Mouse (Mus musculus): ENCODE measurements at regions not wholly inside any gene's neighbourhood (a gene's known extent, or its start where the extent isn't known, plus 50 kb on each side); places are given as distances from the start of the nearest gene placed in this dataset.

DNA sequence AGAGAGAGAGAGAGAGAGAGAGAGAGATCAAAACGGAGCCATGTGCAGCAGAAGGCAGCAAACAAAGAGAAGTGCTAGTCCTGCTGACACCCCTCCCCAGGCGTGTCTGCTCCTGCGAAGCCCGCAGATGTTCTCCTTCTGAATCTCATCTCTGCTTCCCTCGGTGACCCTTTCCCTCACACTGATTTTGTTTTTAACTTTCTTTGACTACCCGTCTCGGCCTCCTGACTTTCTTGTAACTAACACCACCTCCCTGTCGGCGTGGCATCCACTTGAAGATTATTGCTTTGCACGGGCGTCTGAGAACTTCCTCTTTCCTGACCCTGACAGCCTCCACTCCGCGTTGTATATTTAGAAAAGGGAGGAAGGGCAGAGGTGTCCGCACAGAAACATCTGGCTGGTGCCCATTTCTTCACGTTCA, 654.3 kb downstream of the Adgrl2 start:
- DNase-seq (ENCODE audit: low read depth, low spot score): no peak

DNA sequence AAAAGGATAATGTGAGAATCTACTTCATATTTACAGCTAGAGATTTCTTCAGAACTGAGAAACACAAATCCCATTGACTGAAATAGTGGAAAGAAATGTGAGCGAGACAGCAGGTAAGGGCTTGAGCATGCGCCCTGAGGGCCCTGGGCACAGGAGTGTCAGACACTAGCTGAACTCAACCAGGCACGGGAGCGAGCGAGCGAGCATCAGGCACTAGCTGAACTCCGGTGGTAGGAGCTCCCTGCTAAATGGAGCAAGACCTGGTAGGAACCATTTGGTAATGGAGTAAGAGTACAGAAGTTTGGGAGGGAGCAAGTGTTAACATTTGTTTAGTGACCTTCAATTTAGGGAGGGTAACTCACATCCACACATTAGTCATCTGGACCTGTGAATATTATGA, 654.7 kb downstream of the Adgrl2 start:
- no peak for DNase-seq (ENCODE audit: low read depth, low spot score)

- no peak for DNase-seq (ENCODE audit: low read depth, low spot score)
Measured at GRCm38 (mm10) chr3:148324911-148325621, 665.3 kb downstream of the Adgrl2 start.

- no peak for DNase-seq (ENCODE audit: low read depth, low spot score)
Measured at GRCm38 (mm10) chr3:148321894-148322293, 668.5 kb downstream of the Adgrl2 start.

- DNase-seq (ENCODE audit: low read depth, low spot score): no peak
Measured at GRCm38 (mm10) chr3:148316198-148316597, 674.2 kb downstream of the Adgrl2 start.

- peak; percentile 27 for DNase-seq (ENCODE audit: low read depth, low spot score)
Measured at GRCm38 (mm10) chr3:148315286-148315685, 675.1 kb downstream of the Adgrl2 start.

DNA sequence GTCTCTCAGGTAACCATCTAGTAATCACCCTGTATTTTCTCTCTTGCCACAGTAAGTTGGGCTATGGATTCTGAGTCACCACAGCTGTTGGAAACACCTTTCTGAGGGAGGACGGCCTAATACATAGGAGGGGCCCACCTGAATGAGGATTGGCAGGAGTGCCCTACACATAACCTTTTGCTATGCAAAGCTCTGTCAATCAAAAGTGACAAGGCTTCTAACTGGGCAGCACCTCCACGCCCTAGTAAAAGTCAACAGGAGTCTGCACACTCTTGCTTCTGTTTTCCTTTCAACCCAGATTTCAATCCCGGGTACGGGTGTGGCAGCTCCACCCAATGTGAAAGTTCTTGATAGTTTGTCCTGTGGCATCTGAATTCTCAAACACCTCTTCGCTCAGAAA, 694.8 kb downstream of the Adgrl2 start:
- no peak for DNase-seq (ENCODE audit: low read depth, low spot score)

DNA sequence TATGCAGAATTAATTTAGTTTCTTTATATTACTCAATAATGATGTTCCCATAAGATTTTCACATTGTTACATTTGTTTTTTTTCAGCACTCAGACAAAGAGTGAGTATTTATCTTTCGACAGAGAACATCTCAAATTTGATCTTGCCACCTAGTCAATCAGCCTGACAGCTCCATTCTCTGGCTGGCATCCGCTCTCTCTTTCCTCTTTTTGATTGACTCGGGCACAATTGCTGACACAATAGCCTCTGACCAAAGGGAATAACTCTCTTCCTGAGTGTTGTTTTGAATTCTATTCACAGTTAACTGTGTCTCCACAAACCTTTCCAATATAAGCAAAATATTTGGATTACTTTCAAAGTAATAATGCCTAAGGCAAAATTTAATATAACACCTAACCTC, 711.4 kb downstream of the Adgrl2 start:
- DNase-seq (ENCODE audit: low read depth, low spot score): no peak

GRCm38 (mm10) chr3:148272159-148272848, 718.1 kb downstream of the Adgrl2 start:
- no peak for DNase-seq (ENCODE audit: low read depth, low spot score)

DNA sequence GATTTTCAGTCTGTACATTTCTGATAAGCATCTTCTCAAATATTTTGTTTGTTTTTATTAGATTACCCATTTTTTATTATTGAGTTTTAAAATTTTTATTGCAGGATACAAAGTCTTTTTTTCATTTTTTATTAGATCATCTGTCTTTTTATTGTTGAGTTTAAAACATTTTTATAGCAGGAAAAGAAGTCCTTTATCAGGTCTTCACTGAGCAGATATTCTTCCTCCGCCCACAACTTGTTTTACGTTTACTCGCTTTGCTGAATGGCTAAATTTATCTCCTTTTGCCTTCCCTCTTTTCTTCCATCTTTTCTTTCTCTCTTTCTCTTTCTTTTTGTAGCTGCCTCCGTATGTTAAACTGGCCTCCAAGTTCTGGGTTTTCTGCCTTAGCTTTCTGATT, 721.5 kb downstream of the Adgrl2 start:
- no peak for DNase-seq (ENCODE audit: low read depth, low spot score)

DNA sequence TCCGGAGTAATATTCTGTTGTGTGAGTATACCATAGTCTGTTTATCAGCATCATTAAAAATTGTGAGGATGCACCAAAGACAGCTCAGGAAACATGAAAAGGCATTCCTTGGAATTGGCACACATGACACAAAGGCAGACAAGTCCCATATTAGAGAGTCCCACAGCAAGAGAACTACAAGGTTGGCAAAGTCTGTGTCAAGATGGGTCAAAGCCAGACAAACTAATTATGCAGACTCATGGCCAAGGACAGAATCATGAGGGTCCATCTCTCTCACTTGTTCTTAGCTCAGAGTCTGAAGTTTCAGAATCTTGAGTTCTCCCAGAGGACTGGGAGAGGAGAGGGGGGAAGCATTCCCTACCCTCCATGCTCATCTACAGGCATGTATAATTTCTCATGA, 731.1 kb downstream of the Adgrl2 start:
- no peak for DNase-seq (ENCODE audit: low read depth, low spot score)

GRCm38 (mm10) chr3:148248617-148249016, 741.7 kb downstream of the Adgrl2 start:
- DNase-seq (ENCODE audit: low read depth, low spot score): peak; percentile 54

- DNase-seq (ENCODE audit: low read depth, low spot score): no peak
Measured at GRCm38 (mm10) chr3:148246786-148247185, 743.6 kb downstream of the Adgrl2 start.

DNA sequence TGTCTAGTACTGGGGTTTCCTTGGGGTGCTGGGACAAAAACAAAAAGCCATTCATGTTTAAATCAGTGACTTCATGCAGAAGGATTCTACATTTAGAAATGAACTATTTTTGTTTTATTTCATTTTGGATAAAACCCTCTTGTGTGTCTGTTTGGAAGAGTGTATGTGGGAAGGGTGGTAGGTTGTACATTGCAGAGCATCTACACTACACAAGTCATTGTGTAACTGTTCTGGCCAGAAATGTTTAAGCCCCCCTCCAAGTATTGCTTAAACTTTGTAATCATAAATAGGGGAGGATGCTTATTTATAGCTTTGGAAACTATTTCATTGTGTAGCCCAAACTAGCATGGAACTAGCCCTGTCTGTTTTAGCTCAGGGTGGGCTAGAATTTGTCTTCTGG, 752.3 kb downstream of the Adgrl2 start:
- DNase-seq (ENCODE audit: low read depth, low spot score): no peak

DNA sequence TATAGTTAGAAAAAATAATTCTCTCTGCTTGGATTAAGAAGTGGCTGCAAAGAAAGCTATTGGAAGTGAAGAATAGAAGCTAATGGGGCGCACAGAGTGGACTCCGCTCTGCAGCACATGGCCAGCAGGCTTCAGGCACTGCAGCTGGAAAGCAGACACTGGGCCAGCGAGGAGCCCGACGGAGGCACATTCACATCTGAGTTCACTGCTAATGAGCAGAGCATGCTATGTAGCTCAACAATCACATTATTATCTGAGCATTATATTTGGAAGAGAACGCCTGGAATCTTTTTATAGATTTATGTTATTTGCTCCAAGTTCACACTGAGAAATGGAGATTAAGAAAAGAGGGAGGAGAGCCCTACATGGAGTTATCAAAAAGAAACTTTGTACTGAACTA, 752.8 kb downstream of the Adgrl2 start:
- DNase-seq (ENCODE audit: low read depth, low spot score): no peak

- no peak for DNase-seq (ENCODE audit: low read depth, low spot score)
Measured at GRCm38 (mm10) chr3:148233616-148234015, 756.7 kb downstream of the Adgrl2 start.

- peak; percentile 9 for DNase-seq (ENCODE audit: low read depth, low spot score)
Measured at GRCm38 (mm10) chr3:148229192-148229591, 761.2 kb downstream of the Adgrl2 start.

- DNase-seq (ENCODE audit: low read depth, low spot score): no peak
Measured at GRCm38 (mm10) chr3:148228002-148228707, 762.2 kb downstream of the Adgrl2 start.

GRCm38 (mm10) chr3:148220826-148221225, 769.5 kb downstream of the Adgrl2 start:
- DNase-seq (ENCODE audit: low read depth, low spot score): no peak

- no peak for DNase-seq (ENCODE audit: low read depth, low spot score)
Measured at GRCm38 (mm10) chr3:148220024-148220590, 770.2 kb downstream of the Adgrl2 start.

GRCm38 (mm10) chr3:148202148-148202547, 788.2 kb downstream of the Adgrl2 start:
- no peak for DNase-seq (ENCODE audit: low read depth, low spot score)

DNA sequence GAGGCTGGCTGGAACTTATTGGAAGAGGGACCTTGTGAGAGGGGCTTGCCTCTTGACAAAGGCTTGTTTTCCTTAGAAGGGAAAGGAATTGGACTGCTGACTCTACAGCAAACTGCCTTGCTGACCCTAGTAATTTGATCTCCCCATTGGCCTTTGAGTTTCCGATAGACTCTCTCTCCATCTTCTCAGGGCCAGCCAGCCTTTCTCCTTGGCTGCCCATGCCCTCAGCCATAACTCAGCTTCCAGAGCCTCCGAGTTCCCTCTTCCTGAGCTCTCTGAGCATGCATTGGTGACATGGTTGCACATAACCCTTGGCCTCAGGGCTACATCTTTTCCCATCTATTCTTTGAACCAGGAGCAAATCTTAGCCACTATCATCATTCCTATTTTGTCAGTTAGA, 803.7 kb downstream of the Adgrl2 start:
- no peak for DNase-seq (ENCODE audit: low read depth, low spot score)
